Mouse (Mus musculus) A20 (cell line): ENCODE data around the gene Rnf223.
"Not testable (repeated sequence)": the region's sequence is repeated elsewhere in the genome, so short reads cannot be mapped to it uniquely, and the experiment has no call there.

Experiments
- DNase-seq: peaks from one replicate; pipeline ENCODE4 v3.0.0-alpha.2; 2011; ENCODE audit warnings: low read depth, low spot score

Rnf223 gene

GRCm38 (mm10) chr4:156128746-156129145 lies 1.6 kb upstream of the Rnf223 start:
- no peak for DNase-seq

- no peak for DNase-seq
Observed at GRCm38 (mm10) chr4:156130940-156131339, 627 bp downstream of the Rnf223 start.

- DNase-seq: no peak
Observed at GRCm38 (mm10) chr4:156133334-156133733, 3.0 kb downstream of the Rnf223 start.

GRCm38 (mm10) chr4:156133943-156134605 lies 3.8 kb downstream of the Rnf223 start:
- peak; percentile 20 for DNase-seq

- no peak for DNase-seq
Observed at GRCm38 (mm10) chr4:156135112-156135511, 4.8 kb downstream of the Rnf223 start.

- DNase-seq: no peak
Observed at GRCm38 (mm10) chr4:156135801-156136200, 5.5 kb downstream of the Rnf223 start.

- DNase-seq: peak; percentile 44
Observed at GRCm38 (mm10) chr4:156136285-156137100, 6.2 kb downstream of the Rnf223 start.

GRCm38 (mm10) chr4:156150887-156151286 lies 20.6 kb downstream of the Rnf223 start:
- not testable (repeated sequence) for DNase-seq

GRCm38 (mm10) chr4:156154771-156155170 lies 24.5 kb downstream of the Rnf223 start:
- no peak for DNase-seq

GRCm38 (mm10) chr4:156166477-156166876 lies 36.2 kb downstream of the Rnf223 start:
- no peak for DNase-seq

GRCm38 (mm10) chr4:156168611-156169010 lies 38.3 kb downstream of the Rnf223 start:
- no peak for DNase-seq

- no peak for DNase-seq
Observed at GRCm38 (mm10) chr4:156169129-156169528, 38.8 kb downstream of the Rnf223 start.

GRCm38 (mm10) chr4:156171828-156172227 lies 41.5 kb downstream of the Rnf223 start:
- no peak for DNase-seq

- DNase-seq: no peak
Observed at GRCm38 (mm10) chr4:156177630-156178029, 47.3 kb downstream of the Rnf223 start.
